Mouse (Mus musculus): ENCODE data around the gene Thbs3. TPM values are rescaled to one million over a fixed set of nuclear protein-coding genes. Genes with fewer than 3 reads are reported as not detected.
"Not testable (repeated sequence)": the region's sequence is repeated elsewhere in the genome, so short reads cannot be mapped to it uniquely, and the experiment has no call there.

Thbs3 gene
- polyA plus RNA-seq, 1 experiment from 2014 or later, result 29.0 TPM

- H3K9ac ChIP-seq; ATAC-seq (ENCODE audit: insufficient read depth, low FRiP score, low read depth); H3K27me3 ChIP-seq (replicated peaks); H3K9me3 ChIP-seq; H3K4me2 ChIP-seq; H3K27ac ChIP-seq; H3K4me3 ChIP-seq (replicated peaks); H3K36me3 ChIP-seq: not testable (repeated sequence)
- peaks cover 19% of the 10 kb centered on the region for H3K4me1 ChIP-seq
- WGBS, result 77% methylated on average over 7 of the region's 7 CpGs
These were observed 1.4 kb downstream of the Thbs3 start for GRCm38 (mm10) chr3:89216407-89216806.

GRCm38 (mm10) chr3:89218271-89218670 lies 3.3 kb downstream of the Thbs3 start:
- Histone ChIP-seq H3K9ac (no peak overlapping the region), H3K4me3 (replicated peaks) (no peak overlapping the region), H3K4me2 (no peak overlapping the region), H3K36me3 (no peaks in the 10 kb centered on the region), H3K4me1 (peaks cover 13% of the 10 kb centered on the region), H3K9me3 (no peaks in the 10 kb centered on the region), H3K27me3 (replicated peaks) (no peaks in the 10 kb centered on the region), H3K27ac (no peak overlapping the region)
- WGBS, result 86% methylated on average over 1 of the region's 1 CpGs
- ATAC-seq (ENCODE audit: insufficient read depth, low FRiP score, low read depth), result no peak

GRCm38 (mm10) chr3:89219546-89219945 lies 4.6 kb downstream of the Thbs3 start:
- H3K4me2 ChIP-seq, result no peak overlapping the region

GRCm38 (mm10) chr3:89221167-89221566 lies 6.2 kb downstream of the Thbs3 start:
- peaks cover 6% of the 10 kb centered on the region; the same call in 1 of the 2 replicates for H3K4me1 ChIP-seq
- H3K9me3 ChIP-seq, result no peaks in the 10 kb centered on the region
- no peak overlapping the region for H3K4me3 ChIP-seq (replicated peaks)
- ATAC-seq (ENCODE audit: insufficient read depth, low FRiP score, low read depth), result no peak
- no peaks in the 10 kb centered on the region for H3K36me3 ChIP-seq
- WGBS, result 74% methylated on average over 5 of the region's 5 CpGs
- H3K9ac ChIP-seq, result no peak overlapping the region
- H3K27me3 ChIP-seq (replicated peaks), result no peaks in the 10 kb centered on the region
- H3K4me2 ChIP-seq, result no peak overlapping the region
- H3K27ac ChIP-seq, result no peak overlapping the region

More at GRCm38 (mm10) chr3:89219546-89219945, 4.6 kb downstream of the Thbs3 start:
- WGBS, result 34% methylated on average over 8 of the region's 8 CpGs
- no peak for ATAC-seq (ENCODE audit: insufficient read depth, low FRiP score, low read depth)
- Histone ChIP-seq H3K27me3 (replicated peaks) (no peaks in the 10 kb centered on the region), H3K9me3 (no peaks in the 10 kb centered on the region), H3K36me3 (no peaks in the 10 kb centered on the region), H3K9ac (no peak overlapping the region), H3K27ac (no peak overlapping the region), H3K4me1 (peaks cover 13% of the 10 kb centered on the region), H3K4me3 (replicated peaks) (no peak overlapping the region)

- no peak for ATAC-seq (ENCODE audit: insufficient read depth, low FRiP score, low read depth)
- Histone ChIP-seq H3K36me3 (no peaks in the 10 kb centered on the region), H3K4me3 (replicated peaks) (no peak overlapping the region), H3K27me3 (replicated peaks) (no peaks in the 10 kb centered on the region), H3K4me2 (no peak overlapping the region), H3K4me1 (peaks cover 27% of the 10 kb centered on the region), H3K9ac (no peak overlapping the region), H3K9me3 (no peaks in the 10 kb centered on the region), H3K27ac (no peak overlapping the region)
- WGBS, result 73% methylated on average over 11 of the region's 11 CpGs
These were observed 9.8 kb downstream of the Thbs3 start for GRCm38 (mm10) chr3:89224796-89225195.

GRCm38 (mm10) chr3:89225321-89225815 lies 10.4 kb downstream of the Thbs3 start:
- Histone ChIP-seq H3K9me3 (no peaks in the 10 kb centered on the region), H3K4me1 (peaks cover 27% of the 10 kb centered on the region), H3K9ac (no peak overlapping the region), H3K36me3 (no peaks in the 10 kb centered on the region), H3K27ac (no peak overlapping the region), H3K4me2 (no peak overlapping the region), H3K27me3 (replicated peaks) (no peaks in the 10 kb centered on the region), H3K4me3 (replicated peaks) (no peak overlapping the region)
- 54% methylated on average over 12 of the region's 12 CpGs for WGBS
- ATAC-seq (ENCODE audit: insufficient read depth, low FRiP score, low read depth), result no peak

GRCm38 (mm10) chr3:89225918-89226317 lies 10.9 kb downstream of the Thbs3 start:
- Histone ChIP-seq H3K9me3 (no peaks in the 10 kb centered on the region), H3K4me2 (peak overlapping the region; percentile 82; the same call in 1 of the 2 replicates), H3K27me3 (replicated peaks) (no peaks in the 10 kb centered on the region), H3K4me1 (peaks cover 27% of the 10 kb centered on the region), H3K27ac (no peak overlapping the region), H3K36me3 (no peaks in the 10 kb centered on the region), H3K4me3 (replicated peaks) (no peak overlapping the region), H3K9ac (no peak overlapping the region)
- ATAC-seq (ENCODE audit: insufficient read depth, low FRiP score, low read depth), result no peak
- 39% methylated on average over 4 of the region's 4 CpGs for WGBS

GRCm38 (mm10) chr3:89226361-89226760 lies 11.4 kb downstream of the Thbs3 start:
- WGBS, result 39% methylated on average over 11 of the region's 11 CpGs
- Histone ChIP-seq H3K9me3 (no peaks in the 10 kb centered on the region), H3K4me2 (peak overlapping the region; percentile 82), H3K4me3 (replicated peaks) (no peak overlapping the region; the same call in 1 of the 2 replicates), H3K27ac (no peak overlapping the region), H3K9ac (no peak overlapping the region), H3K4me1 (peaks cover 27% of the 10 kb centered on the region), H3K27me3 (replicated peaks) (no peaks in the 10 kb centered on the region), H3K36me3 (no peaks in the 10 kb centered on the region)
- ATAC-seq (ENCODE audit: insufficient read depth, low FRiP score, low read depth), result no peak

GRCm38 (mm10) chr3:89226900-89227299 lies 11.9 kb downstream of the Thbs3 start, which contains the start of gene Mtx1:
Gene Mtx1 (minus strand): TSS chr3:89227088.
- no peaks in the 10 kb centered on the region for H3K27me3 ChIP-seq (replicated peaks)
- H3K36me3 ChIP-seq, result no peaks in the 10 kb centered on the region
- no peak within 1 kb of the TSS for H3K9ac ChIP-seq
- no peaks in the 10 kb centered on the region for H3K9me3 ChIP-seq
- peak within 1 kb of the TSS; percentile 60 for H3K27ac ChIP-seq
- peak within 1 kb of the TSS; percentile 82 for H3K4me2 ChIP-seq
- WGBS, result 4% methylated on average over 20 of the region's 21 CpGs
- peak within 1 kb of the TSS; percentile 46 for H3K4me3 ChIP-seq (replicated peaks)
- ATAC-seq (ENCODE audit: insufficient read depth, low FRiP score, low read depth), result peak; percentile 4; the same call in 1 of the 2 replicates
- peaks cover 27% of the 10 kb centered on the region for H3K4me1 ChIP-seq

GRCm38 (mm10) chr3:89227307-89228179 lies 12.6 kb downstream of the Thbs3 start:
- WGBS, result 4% methylated on average over 41 of the region's 41 CpGs
- ATAC-seq (ENCODE audit: insufficient read depth, low FRiP score, low read depth), result peak; percentile 74
- H3K4me3 ChIP-seq (replicated peaks), result peak overlapping the region; percentile 46
- H3K27ac ChIP-seq, result peak overlapping the region; percentile 60
- H3K4me2 ChIP-seq, result peak overlapping the region; percentile 82
- H3K27me3 ChIP-seq (replicated peaks), result no peaks in the 10 kb centered on the region
- H3K9me3 ChIP-seq, result no peaks in the 10 kb centered on the region
- peaks cover 27% of the 10 kb centered on the region for H3K4me1 ChIP-seq
- H3K9ac ChIP-seq, result no peak overlapping the region
- H3K36me3 ChIP-seq, result no peaks in the 10 kb centered on the region

GRCm38 (mm10) chr3:89228180-89228549 lies 13.2 kb downstream of the Thbs3 start:
- H3K9me3 ChIP-seq, result no peaks in the 10 kb centered on the region
- H3K27me3 ChIP-seq (replicated peaks), result no peaks in the 10 kb centered on the region
- H3K36me3 ChIP-seq, result no peaks in the 10 kb centered on the region
- peak overlapping the region; percentile 46 for H3K4me3 ChIP-seq (replicated peaks)
- no peak overlapping the region for H3K9ac ChIP-seq
- peak; percentile 20; the same call in 1 of the 2 replicates for ATAC-seq (ENCODE audit: insufficient read depth, low FRiP score, low read depth)
- H3K4me2 ChIP-seq, result peak overlapping the region; percentile 82
- WGBS, result 1% methylated on average over 20 of the region's 20 CpGs
- peaks cover 30% of the 10 kb centered on the region for H3K4me1 ChIP-seq
- H3K27ac ChIP-seq, result peak overlapping the region; percentile 60

GRCm38 (mm10) chr3:89228836-89229235 lies 13.9 kb downstream of the Thbs3 start, which contains the start of gene Muc1:
Gene Muc1 (plus strand): TSS chr3:89229057.
- H3K9ac ChIP-seq, result no peak within 1 kb of the TSS
- 30% methylated on average over 10 of the region's 10 CpGs for WGBS
- no peaks in the 10 kb centered on the region for H3K9me3 ChIP-seq
- H3K4me1 ChIP-seq, result peaks cover 37% of the 10 kb centered on the region
- H3K4me3 ChIP-seq (replicated peaks), result peak within 1 kb of the TSS; percentile 46
- no peaks in the 10 kb centered on the region for H3K36me3 ChIP-seq
- ATAC-seq (ENCODE audit: insufficient read depth, low FRiP score, low read depth), result peak; percentile 14; the same call in 1 of the 2 replicates
- H3K27ac ChIP-seq, result peak within 1 kb of the TSS; percentile 60
- H3K4me2 ChIP-seq, result peak within 1 kb of the TSS; percentile 82
- H3K27me3 ChIP-seq (replicated peaks), result no peaks in the 10 kb centered on the region
